Mouse (Mus musculus) fat pad, adult 2 months (tissue): Measurements from ENCODE around the gene Samm50.

Experiments
- DNase-seq: peaks from one replicate; pipeline ENCODE4 v3.0.0-alpha.2; 2011; ENCODE audit warnings: low read depth, low spot score; ENCODE audit errors: extremely low read depth

The Samm50 gene

DNA sequence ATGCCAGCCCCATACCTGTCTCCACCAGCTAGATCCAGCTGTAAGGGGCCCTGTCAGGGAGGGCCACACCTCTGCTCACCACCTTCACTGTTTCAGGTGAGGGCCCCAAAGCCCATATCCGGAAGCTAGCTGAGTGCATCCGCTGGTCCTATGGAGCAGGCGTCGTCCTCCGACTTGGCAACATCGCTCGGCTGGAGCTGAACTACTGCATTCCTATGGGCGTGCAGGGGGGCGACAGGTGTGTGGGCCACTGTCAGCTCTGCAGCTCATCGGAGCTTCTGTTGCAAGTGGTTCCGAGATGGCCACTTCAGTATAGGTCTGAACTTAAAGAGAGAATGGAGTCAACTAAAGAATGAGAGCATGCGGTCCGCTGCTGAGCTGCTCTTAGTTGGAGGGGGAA is 18.9 kb downstream of the Samm50 start:
- DNase-seq, result no peak

DNA sequence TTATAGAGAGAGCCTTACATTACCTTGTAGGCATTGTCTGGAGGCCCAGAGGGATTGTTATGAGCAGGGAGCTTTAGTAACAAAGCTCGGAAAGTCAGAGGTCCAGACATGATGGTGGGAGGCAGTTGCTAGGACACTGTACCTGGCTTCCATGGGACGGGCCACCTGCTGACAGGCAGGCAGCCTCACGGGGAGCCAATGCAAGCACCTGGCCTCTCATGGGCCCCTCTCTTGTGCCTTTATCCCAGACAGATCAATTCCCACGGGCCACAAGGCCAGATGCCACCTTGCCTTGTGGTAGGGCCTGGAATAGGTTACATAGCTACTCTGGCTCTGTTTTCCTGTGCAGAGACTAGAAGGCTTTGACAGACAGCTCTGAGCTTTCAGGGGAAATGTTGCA is 19.5 kb downstream of the Samm50 start:
- DNase-seq, result no peak

DNA sequence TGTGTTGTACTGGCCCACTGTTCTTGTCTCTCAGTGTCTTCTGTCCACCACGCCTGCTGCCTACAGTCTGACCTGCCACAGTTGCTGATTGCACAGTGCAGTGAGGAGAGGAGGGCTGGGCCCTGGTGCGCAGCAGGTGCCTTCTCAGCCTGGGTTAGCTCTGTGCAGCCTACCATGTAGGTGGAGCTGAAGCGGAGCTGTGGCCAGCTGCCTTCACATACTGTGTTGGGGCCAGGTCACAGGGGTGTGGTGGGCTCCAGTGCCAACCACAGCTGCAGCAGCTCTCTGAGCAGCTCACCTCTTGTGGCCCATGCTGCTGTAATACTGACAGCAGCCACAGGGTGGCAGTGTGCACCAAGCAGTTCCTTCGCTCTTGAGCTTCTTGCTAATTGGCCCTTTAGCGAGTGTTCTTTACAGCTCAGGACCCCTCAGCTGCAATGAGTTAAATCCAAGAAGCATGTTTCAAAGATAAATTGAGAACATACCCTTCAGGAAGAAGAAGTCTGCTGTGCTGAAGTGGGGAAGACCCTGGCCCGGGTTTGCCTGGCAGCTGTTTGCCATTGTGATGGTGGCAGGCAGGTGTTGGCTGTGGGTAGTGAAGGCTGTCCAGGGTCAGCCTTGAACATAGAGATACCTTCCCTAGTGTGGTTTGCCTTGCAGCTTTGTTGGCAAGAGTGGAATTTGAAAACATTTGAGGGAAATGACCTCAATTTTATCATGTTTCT is 20.2 kb downstream of the Samm50 start:
- no peak for DNase-seq

DNA sequence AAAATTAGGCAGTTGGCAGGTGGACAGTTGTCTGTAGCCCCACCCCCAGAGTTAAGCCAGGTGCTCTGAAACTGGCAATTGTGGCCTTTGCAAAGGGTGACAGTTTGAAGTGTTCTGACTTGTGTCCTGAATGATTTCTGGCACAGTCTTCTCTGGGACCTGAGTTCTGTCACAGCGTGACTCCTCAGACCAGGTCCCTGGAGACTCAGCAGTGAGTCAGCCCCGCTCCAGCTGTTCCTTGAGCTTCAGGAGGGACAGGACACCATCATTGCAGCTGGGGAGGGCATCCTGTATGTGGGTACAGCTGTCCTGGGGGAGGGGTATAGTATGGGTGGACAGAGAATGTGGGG is 20.7 kb downstream of the Samm50 start:
- DNase-seq, result no peak

DNA sequence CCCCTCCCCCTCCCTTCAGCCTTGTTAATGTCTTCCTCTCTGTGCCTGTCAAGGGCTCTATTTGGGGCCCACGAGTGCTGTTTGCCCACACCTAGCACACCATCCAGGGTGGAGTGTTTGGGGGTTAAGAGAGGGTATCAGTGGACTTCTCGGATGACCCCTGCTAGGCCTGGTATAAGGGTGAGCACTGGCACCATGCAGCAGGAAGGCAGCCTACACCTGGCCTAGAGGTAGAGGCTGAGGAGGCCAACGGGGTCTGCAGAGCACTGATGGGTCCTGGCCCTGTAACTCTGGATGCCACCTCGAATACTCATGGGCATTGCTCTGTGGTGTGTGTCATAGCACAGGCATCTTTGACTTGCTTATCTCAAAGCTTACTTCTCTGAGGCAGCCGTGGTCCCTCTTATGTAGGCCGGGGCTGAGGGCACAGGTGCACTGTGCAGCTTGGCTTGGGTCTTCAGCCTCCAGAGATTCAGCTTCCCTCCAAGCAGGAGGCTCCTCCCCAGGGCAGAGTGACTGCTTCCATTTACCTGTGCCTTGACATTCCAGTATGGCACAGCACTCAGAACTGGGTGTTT is 21.2 kb downstream of the Samm50 start:
- no peak for DNase-seq

DNA sequence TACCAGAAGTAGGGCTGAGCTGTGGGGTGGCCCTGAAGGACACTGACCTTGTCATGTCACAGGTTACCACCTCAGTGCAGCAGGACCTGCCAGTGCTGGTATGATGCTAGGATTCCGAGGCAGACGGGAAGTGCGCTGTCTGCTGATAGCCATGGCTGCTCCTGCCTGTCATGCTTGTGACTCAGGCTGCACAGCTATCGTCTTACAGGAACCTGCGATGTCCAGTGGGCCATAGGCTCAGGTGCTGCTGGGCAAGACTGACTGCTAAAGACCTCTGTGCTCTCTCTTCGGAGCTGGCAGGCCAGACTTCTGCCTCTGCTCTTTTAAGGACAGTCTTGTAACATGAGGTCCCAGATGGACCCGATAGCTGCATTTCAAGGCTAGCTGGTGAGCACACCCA is 22.4 kb downstream of the Samm50 start:
- no peak for DNase-seq

DNA sequence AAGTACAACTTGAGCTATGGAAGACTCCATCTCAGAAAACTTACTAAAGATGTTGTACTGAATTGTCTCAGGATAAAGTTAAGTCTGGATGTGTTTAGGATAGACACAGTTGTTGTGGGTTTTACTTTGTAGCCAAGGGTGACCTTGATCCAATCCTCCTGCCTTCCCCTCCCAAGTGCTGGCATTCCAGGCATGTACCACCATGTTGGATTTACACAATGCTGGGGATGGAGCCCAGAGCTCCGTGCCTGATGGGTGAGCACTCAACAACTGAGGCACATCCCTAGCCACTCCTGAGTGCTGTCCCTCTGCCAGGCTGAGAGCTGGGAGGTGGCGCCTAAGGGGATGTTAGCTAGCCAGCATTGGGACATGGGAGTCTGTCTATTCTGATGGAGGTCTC is 23.2 kb downstream of the Samm50 start:
- DNase-seq, result no peak

DNA sequence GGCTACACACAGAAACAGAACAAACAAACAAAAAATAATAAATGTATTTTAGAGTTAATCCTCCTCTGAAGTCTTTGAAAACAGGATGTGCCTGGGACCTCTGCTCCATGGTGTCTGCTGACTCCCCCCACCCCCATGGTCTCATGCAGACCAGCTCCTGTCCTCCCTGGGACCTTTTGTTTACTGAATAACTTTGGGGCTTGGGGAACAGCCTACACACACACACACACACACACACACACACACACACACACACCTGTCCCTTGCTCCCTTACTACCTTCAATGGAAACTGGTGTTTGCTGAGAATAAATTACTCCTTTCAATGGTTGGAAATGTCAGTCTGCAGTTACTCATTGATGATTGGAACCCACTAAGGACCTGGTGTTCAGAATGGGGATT is 24.0 kb downstream of the Samm50 start:
- DNase-seq, result no peak

DNA sequence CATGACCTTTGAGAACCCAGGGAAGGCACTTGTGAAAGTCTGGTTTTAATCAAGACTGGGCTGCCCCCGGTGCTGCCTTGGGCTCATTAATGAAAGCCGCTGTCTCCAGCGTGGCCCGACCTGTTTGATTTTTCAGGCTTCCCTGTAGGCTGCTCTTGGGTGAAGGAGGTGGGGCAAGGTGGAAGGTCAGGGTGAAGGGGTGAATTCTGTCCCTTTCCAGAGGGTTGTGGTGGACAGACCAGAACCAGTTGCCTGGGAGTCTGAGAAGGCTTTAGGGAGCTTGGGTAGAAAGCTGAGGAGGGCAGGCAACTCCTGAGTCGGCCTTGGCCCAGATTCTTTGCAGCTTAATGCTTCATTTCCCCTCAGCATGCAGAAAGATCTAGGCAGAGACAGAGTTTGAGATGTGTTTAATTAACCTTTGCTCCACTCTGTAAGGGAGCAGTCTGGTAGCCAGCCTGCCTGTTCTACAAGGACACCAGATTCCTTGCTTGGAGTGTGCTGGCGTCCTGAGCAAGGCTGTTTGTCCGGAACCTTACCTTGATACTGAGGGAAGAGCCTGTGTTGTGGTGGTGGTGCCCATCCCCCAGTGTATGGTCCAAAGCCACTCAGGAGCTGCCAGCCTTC is 24.5 kb downstream of the Samm50 start:
- no peak for DNase-seq

DNA sequence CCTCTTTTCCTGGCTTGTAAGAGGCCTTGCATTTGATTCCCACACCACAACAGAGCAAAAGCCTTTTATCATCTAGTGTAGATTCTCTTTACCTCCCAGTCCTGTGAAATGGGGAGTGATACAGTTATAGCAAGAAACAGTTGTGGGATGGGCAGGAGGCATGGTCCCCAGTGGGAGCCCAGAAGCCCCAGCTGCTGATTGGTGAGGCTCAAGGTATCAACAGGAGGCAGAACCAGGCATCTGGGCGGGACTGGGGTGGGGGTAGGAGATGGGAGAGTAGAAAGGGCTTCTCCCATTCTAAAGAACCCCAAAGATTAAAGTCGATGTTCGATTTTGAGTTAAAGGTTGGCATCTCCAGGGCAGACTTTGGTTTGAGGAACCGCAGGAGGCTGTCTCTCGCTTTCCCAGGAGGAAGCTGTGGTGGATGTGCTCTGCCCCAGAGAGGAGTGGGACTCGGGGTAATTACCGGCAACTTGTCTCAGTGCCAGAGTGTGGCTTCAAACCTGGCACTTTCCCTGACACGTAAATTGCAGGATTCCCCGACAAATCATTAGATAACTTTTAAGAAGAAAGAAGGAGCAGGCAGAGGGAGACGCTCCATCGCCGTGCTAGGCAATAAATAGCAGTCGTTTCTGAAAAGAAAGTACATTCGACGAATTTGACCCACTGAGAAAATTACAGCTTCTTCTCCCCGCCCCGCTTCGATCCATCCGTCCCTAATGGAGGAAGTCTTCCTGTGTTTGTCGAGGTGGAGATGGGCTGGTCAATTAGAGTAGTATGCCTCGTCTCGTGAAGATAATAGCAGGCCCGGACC is 26.1 kb downstream of the Samm50 start:
- DNase-seq, result no peak

DNA sequence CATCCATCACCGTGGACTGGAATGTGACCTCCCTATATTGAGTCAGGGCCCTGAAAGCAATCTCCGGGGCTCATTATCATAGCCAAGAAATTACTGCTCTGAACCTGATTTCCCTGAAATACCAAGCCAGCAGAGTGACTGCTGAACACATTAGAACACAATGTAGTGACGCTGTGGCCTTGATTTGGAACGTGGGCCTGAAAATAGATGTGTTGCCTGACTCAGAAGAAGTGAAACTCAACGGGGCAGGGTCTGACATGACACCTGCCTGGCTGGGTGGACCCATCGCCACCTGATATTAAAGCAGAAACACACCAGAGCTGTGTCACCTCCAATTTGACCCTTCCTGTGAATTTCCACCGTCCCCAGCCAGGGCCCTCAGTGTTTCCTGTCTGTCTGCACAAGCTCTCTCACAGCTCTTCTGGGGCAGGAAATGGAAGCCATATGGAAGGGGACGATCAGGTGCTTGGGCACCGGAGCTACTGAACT is 26.8 kb downstream of the Samm50 start:
- no peak for DNase-seq

DNA sequence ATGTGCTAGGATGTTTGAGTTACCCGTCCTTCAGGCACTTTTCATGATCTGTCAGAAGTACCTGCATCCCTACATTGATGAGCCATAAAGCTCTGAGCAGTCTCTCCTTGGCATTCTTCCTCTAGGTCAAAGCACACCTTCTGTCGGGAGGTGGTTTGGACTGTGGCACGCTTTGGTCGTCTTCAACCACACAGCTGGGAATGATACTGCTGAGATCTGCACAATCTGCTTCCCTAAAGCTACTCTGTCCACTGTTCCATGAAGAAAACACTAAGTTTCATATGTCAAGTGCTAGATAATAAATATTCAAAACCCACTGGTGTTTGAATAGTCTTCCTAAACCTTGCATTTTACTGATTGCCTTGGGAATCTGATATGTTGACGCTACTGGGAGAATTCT is 29.5 kb downstream of the Samm50 start:
- DNase-seq, result no peak

DNA sequence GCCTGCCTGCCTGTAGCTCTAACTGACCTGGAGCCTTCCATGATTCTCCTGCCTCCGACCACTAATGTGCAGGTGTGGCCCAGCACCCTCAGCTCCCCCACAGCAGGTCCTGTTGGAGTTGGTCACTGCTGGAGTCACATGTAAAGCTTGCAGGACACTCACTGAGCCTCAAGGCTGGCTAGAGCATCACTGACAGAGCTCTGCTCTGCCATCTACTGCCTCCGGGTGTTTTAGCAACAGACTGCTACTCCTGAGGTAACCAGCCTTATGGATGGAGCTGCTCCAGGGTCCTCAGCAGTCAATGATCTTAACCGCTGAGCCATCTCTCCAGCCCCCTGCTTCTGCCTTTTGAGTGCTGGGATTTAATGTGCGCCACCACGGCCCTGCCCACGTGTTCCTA is 31.4 kb downstream of the Samm50 start:
- no peak for DNase-seq

DNA sequence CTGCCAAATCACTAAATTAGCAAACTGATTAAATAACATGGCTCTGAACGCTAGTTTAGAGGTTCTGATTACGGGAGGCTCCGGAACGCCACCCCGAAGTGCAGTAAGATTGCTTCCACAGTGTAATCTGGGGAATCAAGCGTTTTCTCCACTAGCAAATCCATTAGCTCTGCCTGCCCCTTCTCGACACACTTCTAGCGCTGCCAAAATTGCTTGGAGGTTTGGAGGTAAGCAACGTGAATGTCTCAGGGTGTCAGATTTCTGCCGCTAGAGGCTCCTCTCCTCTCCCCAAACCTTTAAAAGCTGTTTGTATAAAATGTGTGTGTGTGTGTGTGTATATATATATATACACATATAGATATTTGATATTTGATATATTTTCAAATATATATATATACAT is 32.7 kb downstream of the Samm50 start:
- DNase-seq, result no peak

DNA sequence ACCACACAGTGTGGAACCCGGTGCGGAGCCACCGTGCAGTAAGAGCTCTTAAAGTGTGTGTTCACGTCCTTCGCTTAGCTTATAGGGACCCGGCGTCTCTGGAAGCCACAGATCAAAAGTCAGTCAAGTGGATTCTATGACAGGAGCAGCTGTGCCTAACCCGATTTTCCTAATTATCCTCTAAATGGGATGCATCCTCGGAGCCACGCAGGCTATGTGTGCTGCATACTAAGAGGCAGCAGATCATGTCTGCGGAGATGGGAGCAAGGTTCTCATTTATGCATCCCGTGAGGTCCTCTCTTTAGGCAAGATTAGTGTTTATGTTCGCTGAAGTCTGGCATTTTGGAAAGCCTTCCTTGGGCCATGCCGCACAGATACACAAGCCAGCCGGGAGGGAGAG is 34.9 kb downstream of the Samm50 start:
- no peak for DNase-seq

DNA sequence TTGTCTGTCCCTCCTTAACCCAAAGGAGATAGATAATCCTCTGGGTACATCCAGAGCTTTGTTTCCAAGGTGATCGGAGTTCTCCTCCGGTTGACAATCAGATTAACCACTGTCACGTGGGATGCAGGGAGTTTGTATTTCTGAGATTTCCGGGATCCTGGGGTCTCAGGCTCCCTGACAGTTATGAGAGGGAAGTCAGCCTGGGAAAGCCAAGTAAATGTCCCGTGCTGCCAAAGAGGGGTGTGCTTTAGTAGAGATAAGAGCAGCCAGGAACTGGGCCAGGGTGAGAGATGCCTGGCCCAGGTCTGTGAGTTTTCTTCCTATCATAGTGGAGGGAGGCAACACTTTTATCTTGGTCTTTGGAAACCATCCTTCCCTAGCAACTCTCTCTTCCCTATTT is 38.6 kb downstream of the Samm50 start:
- no peak for DNase-seq

DNA sequence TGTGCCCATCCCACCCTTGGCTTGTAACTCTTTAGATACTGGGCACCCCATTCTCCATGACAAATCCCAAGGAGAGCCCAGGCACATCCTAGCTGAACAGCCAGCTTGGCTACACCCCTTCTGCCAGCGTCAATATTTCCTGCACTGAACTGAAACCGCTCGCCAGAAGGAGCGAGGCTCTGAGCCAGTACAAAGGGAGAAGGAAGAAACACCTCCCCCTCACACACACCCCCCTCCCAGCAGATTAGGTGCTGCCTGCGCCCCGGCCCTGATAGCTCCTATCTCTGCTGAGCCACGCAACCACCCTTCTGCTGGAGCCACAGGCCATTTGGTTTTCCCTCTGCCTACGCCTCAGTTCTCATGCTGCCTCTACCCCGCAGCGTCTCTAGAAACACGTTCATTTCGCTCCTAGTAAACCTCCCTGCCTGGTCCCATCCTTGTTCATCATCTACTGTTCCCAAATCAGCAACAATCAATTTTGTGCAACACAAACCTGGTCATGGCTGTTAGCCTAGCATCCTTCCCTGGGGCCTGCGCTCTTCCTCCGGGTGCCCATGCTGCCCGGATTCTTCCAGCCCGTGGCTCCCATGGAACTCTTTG is 39.2 kb downstream of the Samm50 start:
- no peak for DNase-seq

DNA sequence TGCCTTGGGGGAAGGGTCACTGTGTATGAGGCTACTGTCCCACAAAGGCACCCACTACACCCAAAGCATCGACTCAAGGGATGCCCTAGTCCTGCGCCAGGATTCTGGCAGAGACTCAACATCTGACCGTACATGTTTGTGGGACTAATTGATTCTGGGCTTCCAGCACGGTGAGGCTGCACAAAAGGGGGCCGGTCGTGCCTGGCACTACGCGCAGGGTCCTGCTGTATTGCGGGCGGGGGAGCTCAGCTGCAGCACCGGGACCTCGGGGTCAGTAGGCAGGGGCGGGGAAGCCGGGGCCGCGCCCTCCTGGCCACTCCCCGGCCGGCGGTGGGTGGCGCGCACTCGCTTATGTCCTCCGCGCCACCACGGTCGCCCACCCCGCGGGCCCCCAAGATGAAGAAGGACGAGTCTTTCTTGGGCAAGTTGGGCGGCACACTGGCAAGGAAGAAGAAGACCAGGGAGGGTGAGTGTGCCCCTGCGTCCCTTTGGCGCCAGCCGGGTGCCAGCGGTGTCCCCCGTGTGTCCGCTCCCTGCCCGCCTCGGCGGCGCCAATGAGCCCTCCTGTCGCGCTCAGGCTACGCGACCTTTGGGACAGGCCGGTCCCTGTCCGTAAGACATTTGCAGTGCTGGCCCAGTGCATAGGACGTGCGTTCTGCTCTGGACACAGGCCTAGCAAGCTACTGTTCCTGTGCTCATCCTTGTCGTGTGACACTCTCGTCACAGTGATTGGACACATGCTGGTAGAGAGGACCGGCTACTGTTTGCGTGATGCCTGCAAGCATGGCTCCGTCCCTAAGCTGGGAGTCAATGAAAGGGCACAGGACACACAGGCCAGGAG is 39.9 kb downstream of the Samm50 start, which contains the start of gene Parvb:
Parvb (plus strand) TSS at position 323 of the 841 bp plus-strand sequence.
- no peak for DNase-seq

DNA sequence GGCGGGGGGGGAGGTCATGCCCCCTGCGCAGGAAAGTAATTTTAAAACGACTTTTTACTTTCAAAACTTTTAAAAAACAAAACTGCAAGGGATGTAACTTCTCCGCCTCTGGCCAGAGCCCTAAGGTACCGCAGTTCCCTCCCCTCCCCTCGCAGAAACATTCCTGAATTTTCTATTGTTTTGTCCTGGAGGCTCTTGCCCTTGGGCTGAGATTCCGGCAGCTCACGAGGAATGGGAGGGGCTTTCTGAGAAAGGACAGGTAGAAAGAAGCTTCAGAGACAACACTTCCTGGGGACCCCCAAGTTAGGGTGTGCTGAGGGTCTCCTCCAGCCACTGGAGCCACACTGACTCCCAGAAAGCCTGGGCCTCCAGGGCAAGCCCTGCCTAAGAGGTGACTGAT is 40.6 kb downstream of the Samm50 start:
- DNase-seq, result no peak

DNA sequence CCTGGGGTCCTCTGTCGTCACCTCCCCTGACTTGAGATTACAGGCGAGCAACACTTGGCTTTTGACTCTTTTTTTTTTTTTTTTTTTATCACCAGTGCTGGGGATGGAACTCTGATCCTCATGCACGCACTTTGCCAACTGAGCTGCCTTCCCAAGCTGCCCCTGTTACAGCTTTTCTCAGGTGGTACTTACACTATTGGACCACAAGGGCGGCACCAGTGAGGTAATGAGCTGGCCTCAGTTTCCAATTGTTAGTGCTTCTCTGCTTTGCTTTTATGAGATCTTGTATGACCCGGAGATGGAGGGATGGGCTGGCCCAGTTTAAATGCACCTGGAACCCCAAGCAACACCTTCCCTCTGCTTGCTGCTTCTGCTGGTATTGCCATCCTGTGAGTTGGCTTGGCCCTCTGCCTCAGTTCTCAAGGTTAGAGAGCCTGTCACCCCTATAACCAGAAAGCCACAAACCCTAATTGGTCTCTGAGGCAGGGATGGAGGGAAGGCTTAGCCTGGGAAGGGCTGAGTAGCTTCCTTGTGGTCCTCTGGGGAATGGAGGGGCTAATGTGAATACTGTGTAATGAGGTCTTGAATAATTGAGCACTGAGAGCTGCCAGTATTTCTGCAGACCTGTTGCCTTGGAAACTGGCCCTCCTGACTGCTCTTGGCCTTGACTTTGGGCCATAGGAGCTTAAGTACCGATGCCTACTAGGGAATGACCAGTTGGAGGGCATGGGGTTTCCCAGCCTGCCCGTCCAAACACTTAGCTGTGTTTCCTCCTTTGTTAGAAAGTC is 42.9 kb downstream of the Samm50 start:
- no peak for DNase-seq
